Mouse (Mus musculus): ENCODE data around the gene Spef2. TPM values are rescaled to one million over a fixed set of nuclear protein-coding genes. Genes with fewer than 3 reads are reported as not detected.
"Not testable (repeated sequence)": the region's sequence is repeated elsewhere in the genome, so short reads cannot be mapped to it uniquely, and the experiment has no call there.

Gene Spef2
- polyA plus RNA-seq, 1 experiment from 2014 or later = 2.8 TPM

DNA sequence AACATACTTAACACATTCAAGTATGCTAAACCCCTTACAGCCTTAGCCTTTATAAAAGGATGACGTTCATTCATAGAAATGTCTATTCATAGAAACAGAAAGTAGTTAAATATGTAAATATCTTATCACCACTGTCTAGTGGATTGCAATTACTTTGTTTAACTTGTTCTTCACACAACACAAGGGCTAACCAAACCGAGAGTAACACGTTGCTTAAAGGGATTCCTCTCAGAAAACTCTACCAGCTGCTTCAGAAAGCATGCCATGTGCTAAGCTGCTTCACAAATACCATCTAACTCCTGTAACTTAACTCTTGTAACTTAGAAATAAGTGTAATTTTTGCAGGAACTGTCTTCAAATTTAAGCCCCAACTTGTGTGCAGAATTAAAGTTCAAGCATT is 35.0 kb downstream of the Spef2 start:
- no peaks in the 10 kb centered on the region for H3K27me3 ChIP-seq
- no peak for ATAC-seq (ENCODE audit: low FRiP score)
- no peak overlapping the region for H3K4me3 ChIP-seq
- H3K36me3 ChIP-seq = no peaks in the 10 kb centered on the region
- H3K27ac ChIP-seq = no peak overlapping the region
- 92% methylated on average over 3 of the region's 3 CpGs for WGBS
- H3K4me2 ChIP-seq (replicated peaks) = no peak overlapping the region
- H3K9ac ChIP-seq = no peak overlapping the region
- H3K4me1 ChIP-seq = no peaks in the 10 kb centered on the region
- H3K9me3 ChIP-seq (replicated peaks) = no peaks in the 10 kb centered on the region

DNA sequence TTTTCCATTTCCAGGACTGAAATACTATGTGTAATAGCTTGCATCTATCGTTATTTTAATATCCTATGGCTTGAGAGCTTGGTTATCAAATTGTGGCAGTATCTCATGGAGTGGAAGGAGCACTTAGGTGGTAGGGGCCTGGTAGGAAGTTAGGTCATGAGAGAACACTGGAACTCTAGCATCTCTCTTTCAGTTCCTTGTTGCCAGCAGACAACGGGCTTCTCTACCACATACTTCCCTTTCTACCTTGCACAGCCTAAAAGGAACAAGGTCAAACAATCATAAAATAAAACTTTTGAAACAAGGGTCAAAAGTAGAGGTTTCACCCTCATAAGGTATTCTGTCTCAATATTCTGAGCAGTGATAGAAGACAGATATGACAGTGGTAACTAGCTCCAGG is 38.3 kb downstream of the Spef2 start:
- Histone ChIP-seq H3K4me3 (no peak overlapping the region), H3K27me3 (no peaks in the 10 kb centered on the region), H3K9ac (no peak overlapping the region), H3K36me3 (no peaks in the 10 kb centered on the region), H3K4me1 (no peaks in the 10 kb centered on the region), H3K4me2 (replicated peaks) (no peak overlapping the region), H3K9me3 (replicated peaks) (no peaks in the 10 kb centered on the region), H3K27ac (no peak overlapping the region)
- 91% methylated on average over 2 of the region's 2 CpGs for WGBS
- no peak for ATAC-seq (ENCODE audit: low FRiP score)

DNA sequence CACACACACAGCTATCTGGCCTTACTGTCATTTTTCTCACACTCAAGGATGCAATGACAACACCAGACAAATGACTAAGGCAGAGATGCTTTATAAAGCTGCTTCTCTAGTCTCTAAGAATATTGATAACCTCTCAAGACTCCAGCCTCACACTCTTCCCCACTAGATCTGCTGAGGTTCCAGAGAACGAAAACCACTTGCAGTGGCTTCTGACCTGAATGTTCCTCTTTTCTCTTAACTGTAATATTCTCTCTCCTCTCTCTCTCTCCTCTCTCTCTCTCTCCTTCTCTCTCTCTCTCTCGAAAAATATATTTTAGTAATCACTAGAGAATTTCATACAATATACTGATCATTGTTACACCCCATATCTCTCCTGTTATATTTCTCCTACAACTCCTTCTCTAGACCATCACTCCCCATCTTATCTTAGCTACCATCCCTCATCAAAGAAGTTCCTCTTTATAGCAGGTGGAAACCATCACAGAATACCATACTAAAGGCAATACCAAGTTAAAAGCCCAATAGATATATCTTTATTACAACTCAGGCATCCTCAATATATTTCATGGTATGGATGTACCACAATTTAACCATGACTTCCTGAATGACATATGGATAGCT is 42.7 kb downstream of the Spef2 start:
- H3K9ac ChIP-seq = no peak overlapping the region
- H3K9me3 ChIP-seq (replicated peaks) = no peaks in the 10 kb centered on the region
- no peak overlapping the region for H3K4me3 ChIP-seq
- H3K4me2 ChIP-seq (replicated peaks) = no peak overlapping the region
- no peaks in the 10 kb centered on the region for H3K4me1 ChIP-seq
- ATAC-seq (ENCODE audit: low FRiP score) = no peak
- H3K27me3 ChIP-seq = no peaks in the 10 kb centered on the region
- H3K36me3 ChIP-seq = no peaks in the 10 kb centered on the region
- no peak overlapping the region for H3K27ac ChIP-seq
- 90% methylated on average over 2 of the region's 2 CpGs for WGBS

DNA sequence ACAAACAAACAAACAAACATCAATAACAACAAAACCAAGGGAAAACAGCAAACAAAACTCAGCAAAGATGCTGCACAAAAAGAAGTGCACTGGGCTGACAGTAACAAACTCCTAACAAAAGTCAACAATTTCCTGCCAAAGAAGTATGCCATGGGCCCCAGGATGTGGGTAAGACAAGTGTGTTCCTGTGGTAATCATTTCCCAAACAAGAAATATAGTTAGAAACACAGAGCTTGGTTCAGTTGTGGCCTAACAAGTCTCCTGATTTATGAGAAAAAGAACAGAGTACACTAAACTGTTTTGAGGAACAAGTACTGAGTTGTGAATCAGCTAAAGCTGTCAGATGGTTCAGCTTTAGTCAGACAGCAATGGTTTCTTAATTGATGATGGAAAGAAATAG is 46.8 kb downstream of the Spef2 start:
- Histone ChIP-seq H3K4me3 (no peak overlapping the region), H3K27me3 (no peaks in the 10 kb centered on the region), H3K9me3 (replicated peaks) (no peaks in the 10 kb centered on the region), H3K27ac (no peak overlapping the region), H3K4me1 (no peaks in the 10 kb centered on the region), H3K9ac (no peak overlapping the region), H3K4me2 (replicated peaks) (no peak overlapping the region), H3K36me3 (no peaks in the 10 kb centered on the region)
- no peak for ATAC-seq (ENCODE audit: low FRiP score)

DNA sequence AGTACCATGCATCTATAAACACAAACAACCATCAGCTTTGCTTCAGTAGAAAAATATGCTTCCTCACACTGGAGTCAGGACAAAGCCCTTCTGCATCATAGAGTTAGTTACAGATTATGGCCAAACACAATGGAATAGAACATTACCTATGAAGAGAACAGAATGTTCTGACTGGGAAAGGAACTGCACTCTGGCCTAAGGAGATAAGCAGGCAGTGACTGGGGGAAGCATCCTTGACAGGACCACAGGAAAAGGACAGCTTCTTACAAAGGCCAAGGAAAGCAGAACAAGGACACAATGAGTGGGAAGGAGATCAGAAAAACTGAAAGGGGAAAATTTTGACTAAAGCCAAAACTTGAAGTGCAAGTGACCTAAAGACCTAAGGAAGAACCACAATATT is 56.9 kb downstream of the Spef2 start:
- no peak overlapping the region for H3K4me2 ChIP-seq (replicated peaks)
- H3K4me3 ChIP-seq = no peak overlapping the region
- H3K27ac ChIP-seq = no peak overlapping the region
- H3K9ac ChIP-seq = no peak overlapping the region
- H3K27me3 ChIP-seq = no peaks in the 10 kb centered on the region
- H3K4me1 ChIP-seq = no peaks in the 10 kb centered on the region
- H3K36me3 ChIP-seq = no peaks in the 10 kb centered on the region
- no peaks in the 10 kb centered on the region for H3K9me3 ChIP-seq (replicated peaks)
- ATAC-seq (ENCODE audit: low FRiP score) = no peak

DNA sequence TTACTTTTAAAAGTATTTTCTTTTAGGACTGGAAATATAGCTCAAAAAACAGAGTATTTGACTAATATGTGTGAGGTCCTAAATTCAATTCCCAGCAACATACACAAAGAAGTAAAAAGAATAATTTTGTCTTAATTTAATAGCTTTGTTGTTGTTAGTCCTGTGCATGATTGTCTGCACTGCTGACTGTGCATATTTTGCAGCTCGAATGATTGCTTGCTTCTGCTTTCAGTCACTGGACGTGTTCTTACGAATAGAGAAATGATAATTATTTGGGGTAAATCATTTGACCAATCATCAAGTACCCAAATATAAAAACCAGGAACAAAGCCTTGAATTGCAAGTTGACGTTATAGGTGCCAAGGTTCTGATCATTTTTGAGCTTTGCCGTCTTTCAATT is 57.8 kb downstream of the Spef2 start:
- 91% methylated on average over 5 of the region's 5 CpGs for WGBS
- H3K9me3 ChIP-seq (replicated peaks) = no peaks in the 10 kb centered on the region
- no peak for ATAC-seq (ENCODE audit: low FRiP score)

DNA sequence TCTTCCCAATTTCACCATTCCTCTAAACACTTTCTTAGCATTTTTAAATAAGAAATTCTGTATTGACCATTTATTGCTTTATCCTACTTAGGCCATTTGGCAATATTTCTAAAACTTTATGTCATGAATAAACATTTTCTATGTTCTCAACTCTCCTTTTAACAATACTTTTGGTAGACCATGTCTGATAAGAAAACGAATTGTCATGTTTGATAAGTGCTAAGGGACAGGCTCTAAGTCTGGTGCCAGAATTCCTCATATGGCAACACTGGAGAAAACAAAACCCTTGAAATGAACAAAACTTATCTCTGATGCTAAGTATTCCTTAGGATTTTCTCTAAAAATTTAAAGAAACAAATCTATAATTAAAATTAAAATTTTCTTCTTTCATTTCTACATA is 58.2 kb downstream of the Spef2 start:
- H3K4me3 ChIP-seq = no peak overlapping the region
- H3K27ac ChIP-seq = no peak overlapping the region
- ATAC-seq (ENCODE audit: low FRiP score) = no peak
- H3K9ac ChIP-seq = no peak overlapping the region
- no peaks in the 10 kb centered on the region for H3K36me3 ChIP-seq
- H3K4me1 ChIP-seq = no peaks in the 10 kb centered on the region
- 67% methylated on average over 1 of the region's 1 CpGs for WGBS
- no peak overlapping the region for H3K4me2 ChIP-seq (replicated peaks)
- no peaks in the 10 kb centered on the region for H3K27me3 ChIP-seq
- no peaks in the 10 kb centered on the region for H3K9me3 ChIP-seq (replicated peaks)

More for the DNA sequence above, 57.8 kb downstream of the Spef2 start:
- H3K27me3 ChIP-seq = no peaks in the 10 kb centered on the region
- H3K27ac ChIP-seq = no peak overlapping the region
- H3K4me1 ChIP-seq = no peaks in the 10 kb centered on the region
- no peak overlapping the region for H3K9ac ChIP-seq
- H3K36me3 ChIP-seq = no peaks in the 10 kb centered on the region
- H3K4me3 ChIP-seq = no peak overlapping the region
- H3K4me2 ChIP-seq (replicated peaks) = no peak overlapping the region

DNA sequence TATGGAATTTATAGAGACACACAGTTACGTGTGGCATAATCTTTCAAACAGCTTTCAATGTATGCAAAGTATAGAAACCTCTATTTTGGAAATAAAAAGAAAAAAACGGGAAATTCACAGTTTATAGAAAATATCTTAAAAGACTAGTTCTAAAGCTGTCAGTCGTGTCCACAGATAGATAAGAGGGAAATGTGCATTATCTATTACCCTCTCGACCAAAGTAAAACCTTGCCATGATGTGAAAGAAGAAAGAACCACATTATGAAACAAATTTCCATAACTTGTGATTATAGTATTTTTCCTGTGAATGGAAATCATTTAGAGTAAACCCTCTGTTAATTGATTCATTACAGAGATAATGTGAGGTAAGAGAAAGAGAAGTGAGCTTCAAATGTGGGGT is 65.2 kb downstream of the Spef2 start:
- H3K4me2 ChIP-seq (replicated peaks) = no peak overlapping the region
- H3K27ac ChIP-seq = no peak overlapping the region
- H3K27me3 ChIP-seq = no peaks in the 10 kb centered on the region
- H3K4me3 ChIP-seq = no peak overlapping the region
- 85% methylated on average over 4 of the region's 4 CpGs for WGBS
- H3K4me1 ChIP-seq = no peaks in the 10 kb centered on the region
- H3K9ac ChIP-seq = no peak overlapping the region
- no peaks in the 10 kb centered on the region for H3K36me3 ChIP-seq
- no peak for ATAC-seq (ENCODE audit: low FRiP score)
- H3K9me3 ChIP-seq (replicated peaks) = no peaks in the 10 kb centered on the region

DNA sequence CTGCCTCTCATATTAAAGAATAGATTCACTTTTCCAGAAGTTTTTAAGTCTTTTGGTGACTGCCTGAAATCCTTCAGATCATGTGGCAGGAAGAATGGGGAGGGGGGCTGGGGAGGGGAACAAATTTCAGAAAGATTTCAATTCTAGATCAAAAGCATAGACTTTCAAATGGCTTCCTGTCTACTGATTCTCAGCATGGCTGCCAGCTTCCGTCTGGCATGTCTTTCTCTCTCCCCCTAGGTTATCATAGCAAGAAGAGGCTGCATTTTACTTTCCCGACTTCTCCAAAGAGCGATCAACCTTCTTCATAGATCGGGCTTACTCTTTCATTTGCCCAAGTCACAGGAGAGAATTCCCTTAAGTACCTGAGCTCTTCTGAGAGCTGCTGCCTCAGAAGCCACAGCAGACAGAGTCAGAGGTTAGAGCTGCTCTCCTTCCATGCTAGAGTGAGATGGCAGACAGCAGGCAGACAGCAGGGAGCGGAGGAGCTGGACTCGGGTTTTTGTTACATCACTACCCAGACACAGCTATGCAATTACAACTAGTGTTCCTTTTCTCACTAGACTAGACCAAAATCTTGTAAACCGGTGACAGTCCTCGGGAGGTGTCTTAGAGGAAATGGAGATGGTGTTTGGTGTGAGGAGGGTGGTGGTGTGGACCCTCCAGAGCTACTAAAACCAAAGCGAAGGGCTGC is 71.2 kb downstream of the Spef2 start:
- Histone ChIP-seq H3K9ac (no peak overlapping the region), H3K9me3 (replicated peaks) (no peaks in the 10 kb centered on the region), H3K27ac (no peak overlapping the region), H3K36me3 (no peaks in the 10 kb centered on the region), H3K4me2 (replicated peaks) (no peak overlapping the region), H3K27me3 (no peaks in the 10 kb centered on the region), H3K4me3 (no peak overlapping the region), H3K4me1 (no peaks in the 10 kb centered on the region)
- whole genome bisulfite sequencing = 75% methylated on average over 9 of the region's 9 CpGs
- no peak for ATAC-seq (ENCODE audit: low FRiP score)

DNA sequence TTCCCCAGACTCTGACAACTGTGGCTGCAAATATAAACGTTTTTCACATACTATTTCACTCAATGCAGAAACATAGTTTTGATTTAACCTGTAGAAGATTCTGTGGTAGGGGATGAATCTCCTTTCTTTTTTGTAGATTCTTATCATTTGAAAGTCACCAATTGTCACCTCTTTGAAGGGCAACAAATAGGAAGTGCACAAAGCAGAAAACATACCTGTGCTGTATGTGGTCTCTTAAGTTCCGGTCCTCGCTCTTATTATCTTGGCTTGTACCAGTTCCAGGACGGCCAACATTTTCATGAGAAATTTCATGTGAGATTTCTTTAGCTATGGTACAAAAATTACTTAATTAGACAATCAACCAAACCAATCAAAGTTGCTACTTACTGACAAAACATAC is 80.1 kb downstream of the Spef2 start:
- ATAC-seq (ENCODE audit: low FRiP score) = no peak
- no peaks in the 10 kb centered on the region for H3K27me3 ChIP-seq
- WGBS = 89% methylated on average over 4 of the region's 4 CpGs
- H3K36me3 ChIP-seq = no peaks in the 10 kb centered on the region
- H3K27ac ChIP-seq = no peak overlapping the region
- no peak overlapping the region for H3K9ac ChIP-seq
- no peaks in the 10 kb centered on the region for H3K9me3 ChIP-seq (replicated peaks)
- H3K4me3 ChIP-seq = no peak overlapping the region
- H3K4me1 ChIP-seq = no peaks in the 10 kb centered on the region
- no peak overlapping the region for H3K4me2 ChIP-seq (replicated peaks)

DNA sequence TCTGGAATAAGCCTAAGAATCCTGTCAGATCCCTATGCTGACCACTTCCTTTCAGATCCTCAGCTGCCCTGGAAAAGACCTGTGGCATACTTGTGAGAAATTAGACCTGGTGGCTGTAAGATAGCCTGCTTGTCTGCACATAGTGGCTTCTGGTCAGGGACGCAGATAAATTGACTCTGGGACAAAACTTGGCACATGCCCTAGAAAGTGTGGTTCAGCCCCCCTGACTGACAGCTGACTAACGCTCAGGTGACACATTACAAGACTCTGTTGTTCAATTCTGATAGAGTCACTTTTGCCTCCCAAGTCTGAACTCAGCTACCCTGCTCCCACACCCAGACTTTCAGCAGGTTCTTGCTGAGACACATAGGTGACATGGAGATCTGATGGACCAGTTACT is 83.7 kb downstream of the Spef2 start:
- not testable (repeated sequence) for H3K27ac ChIP-seq; H3K4me2 ChIP-seq (replicated peaks); H3K4me3 ChIP-seq; H3K9ac ChIP-seq; H3K9me3 ChIP-seq (replicated peaks); H3K4me1 ChIP-seq; H3K36me3 ChIP-seq; H3K27me3 ChIP-seq; ATAC-seq (ENCODE audit: low FRiP score)
- 88% methylated on average over 2 of the region's 2 CpGs for WGBS

DNA sequence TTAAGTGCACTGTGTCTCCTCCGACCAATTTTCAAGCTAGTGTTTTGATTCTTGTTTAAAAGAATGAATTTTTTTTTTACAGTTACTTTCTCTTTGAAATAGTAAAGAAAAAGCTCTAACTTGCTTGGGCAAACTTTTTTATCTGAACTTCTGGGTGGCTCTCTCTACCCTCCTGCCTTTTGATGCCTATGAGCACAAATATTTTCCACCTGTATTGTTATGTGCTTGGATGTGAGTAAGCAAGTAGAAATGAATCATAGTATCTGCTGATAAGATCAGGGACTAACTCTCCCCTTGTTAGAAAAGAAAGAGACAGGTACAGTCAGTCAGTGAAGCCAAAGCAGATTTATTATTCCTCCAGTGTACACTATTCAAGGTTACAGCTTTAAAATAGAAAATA is 87.5 kb downstream of the Spef2 start:
- Histone ChIP-seq H3K9ac (no peak overlapping the region), H3K4me1 (no peaks in the 10 kb centered on the region), H3K27me3 (no peaks in the 10 kb centered on the region), H3K4me2 (replicated peaks) (no peak overlapping the region), H3K27ac (no peak overlapping the region), H3K4me3 (no peak overlapping the region), H3K36me3 (no peaks in the 10 kb centered on the region), H3K9me3 (replicated peaks) (no peaks in the 10 kb centered on the region)
- no peak for ATAC-seq (ENCODE audit: low FRiP score)
- WGBS = 86% methylated on average over 1 of the region's 1 CpGs

DNA sequence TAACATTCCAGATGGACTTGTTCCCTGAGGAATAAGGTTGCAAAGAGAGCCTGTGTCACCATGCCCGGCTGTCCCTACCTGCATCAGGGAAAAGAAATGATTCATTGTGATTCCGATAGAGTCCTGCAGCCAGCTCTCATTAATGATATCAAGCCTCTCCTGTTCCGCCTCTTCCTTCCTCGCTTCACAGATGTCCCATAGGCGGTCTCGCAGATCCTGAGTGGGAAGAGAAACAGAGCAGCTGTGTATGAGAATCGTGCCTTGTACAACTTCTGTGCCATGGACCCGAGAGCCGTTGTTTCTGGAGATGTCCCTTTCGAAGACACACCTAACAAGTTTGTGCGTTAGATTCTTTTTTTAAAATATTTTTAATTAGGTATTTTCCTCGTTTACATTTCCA is 114.2 kb downstream of the Spef2 start:
- Histone ChIP-seq H3K4me1 (no peaks in the 10 kb centered on the region), H3K9me3 (replicated peaks) (no peaks in the 10 kb centered on the region)
- WGBS = 88% methylated on average over 12 of the region's 12 CpGs

More for the DNA sequence above, 114.2 kb downstream of the Spef2 start:
- H3K27ac ChIP-seq = no peak overlapping the region
- no peak overlapping the region for H3K4me2 ChIP-seq (replicated peaks)
- H3K9ac ChIP-seq = no peak overlapping the region
- no peaks in the 10 kb centered on the region for H3K27me3 ChIP-seq
- no peak overlapping the region for H3K4me3 ChIP-seq
- no peaks in the 10 kb centered on the region for H3K36me3 ChIP-seq
- no peak for ATAC-seq (ENCODE audit: low FRiP score)

Measured in hindbrain, embryonic 12.5 days (tissue).